Mouse (Mus musculus) liver, postnatal 0 days (tissue): ENCODE measurements around the gene Psmb6.

Experiments used
- CTCF ChIP-seq: sonication (generic); IDR thresholded peaks from 2 replicates; pipeline ENCODE4 v1.5.1; 2016; ENCODE audit warnings: antibody characterized with exemption, low read depth
- EP300 ChIP-seq: IDR thresholded peaks from 2 replicates; pipeline ENCODE4 v1.6.1; 2016; ENCODE audit warnings: antibody characterized with exemption, low read depth, mild to moderate bottlenecking

DNA sequence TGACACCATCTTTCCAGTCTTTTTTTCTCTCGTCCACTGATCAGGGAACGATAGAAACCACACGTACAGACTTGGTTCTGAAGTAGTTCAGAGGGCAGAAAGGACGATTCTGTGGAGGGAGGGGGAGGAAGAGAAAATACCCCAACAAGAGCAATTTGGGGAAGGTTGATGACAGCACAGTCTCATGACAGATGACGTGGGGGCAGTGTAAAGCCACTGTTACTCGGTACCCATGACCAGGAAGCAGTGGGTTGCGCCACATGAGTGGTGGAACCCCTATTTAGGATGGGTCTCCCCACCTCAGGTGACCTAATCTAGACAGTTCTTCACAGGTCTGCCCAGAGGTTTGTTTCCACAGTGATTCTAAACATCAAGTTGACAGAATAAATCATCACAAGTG is 3.4 kb downstream of the Psmb6 start:
- TF ChIP-seq CTCF: no peak
- TF ChIP-seq EP300: no peak
